Mouse (Mus musculus) right cerebral cortex, postnatal 25 days (tissue): ENCODE measurements at regions not wholly inside any gene's neighbourhood (a gene's known extent, or its start where the extent isn't known, plus 50 kb on each side); places are given as distances from the start of the nearest gene placed in this dataset.

Source experiments
- DNase-seq: peaks from one replicate; pipeline ENCODE4 v3.0.0; 2022

- DNase-seq, result peak; percentile 4
These were observed 170.8 kb upstream of the H2al1n start for GRCm38 (mm10) chrX:14040104-14040503.

- DNase-seq, result no peak
These were observed 146.8 kb upstream of the Cask start for GRCm38 (mm10) chrX:13997817-13998609.

- DNase-seq, result no peak
These were observed 127.8 kb upstream of the Cask start for GRCm38 (mm10) chrX:13978954-13979353.
